Mouse (Mus musculus) gastrocnemius, postnatal 36 days (tissue): ENCODE measurements around the gene Serping1. TPM values are rescaled to one million over a fixed set of nuclear protein-coding genes. Genes with fewer than 3 reads are reported as not detected.
"Not testable (repeated sequence)": the region's sequence is repeated elsewhere in the genome, so short reads cannot be mapped to it uniquely, and the experiment has no call there.

ENCODE experiments used
- DNase-seq, 2 experiments: peaks; one replicate each; pipeline ENCODE4 v3.0.0; 2022
- intact Hi-C: fragments of 180-260 bp; cut with DNase I; formaldehyde crosslinking; loops from one replicate; pipeline ENCODE4 v1.15.1; 2025
- long read RNA-seq, 2 experiments: library from polyadenylated mRNA; stranded (forward); transcript quantifications; one replicate each; pipeline ENCODE4 v2.0.0; 2021
- total RNA-seq, 2 experiments: library from RNA; stranded (reverse); gene quantifications; 2 replicates each; pipeline ENCODE4 v1.2.3; 2021

Gene Serping1
- 10 to 100 TPM; 44.8 to 46.5 TPM for total RNA-seq
- long read RNA-seq, experiment 1, partial matches to known transcripts = 82 of 85 reads
- long read RNA-seq, experiment 1, other reads (novel, unspliced or antisense) = 0 of 85 reads
- long read RNA-seq, experiment 2, partial matches to known transcripts = 64 of 67 reads
- long read RNA-seq, experiment 2, other reads (novel, unspliced or antisense) = 0 of 67 reads

GRCm38 (mm10) chr2:84775241-84775640, at the start of gene Serping1:
Gene Serping1, minus strand, starts transcription at chr2:84775444.
- peak in 1 of 2 experiments; percentile 17 for DNase-seq
- intact Hi-C loops = no loop called here

GRCm38 (mm10) chr2:84823237-84823636, 48.0 kb upstream of the Serping1 start:
- intact Hi-C loops = loop anchor here (10.0 kb wide), 1 partner anchor 222 kb away; the partner anchor contains the start of gene Tnks1bp1

GRCm38 (mm10) chr2:84822552-84822951, 47.3 kb upstream of the Serping1 start, which contains the start of gene Smtnl1:
Gene Smtnl1, minus strand, starts transcription at chr2:84822652.
- no peak for DNase-seq
- intact Hi-C loops = loop anchor here (10.0 kb wide), 1 partner anchor 222 kb away; the partner anchor contains the start of gene Tnks1bp1

More at GRCm38 (mm10) chr2:84823237-84823636, 48.0 kb upstream of the Serping1 start:
- no peak for DNase-seq

GRCm38 (mm10) chr2:84819861-84820260, 44.6 kb upstream of the Serping1 start:
- no peak for DNase-seq
- intact Hi-C loops = loop anchor here (10.0 kb wide), 1 partner anchor 225 kb away; the partner anchor contains the start of gene Tnks1bp1

GRCm38 (mm10) chr2:84812676-84813075, 37.4 kb upstream of the Serping1 start:
- DNase-seq = no peak
- intact Hi-C loops = no loop called here

- intact Hi-C loops = no loop called here
- no peak for DNase-seq
These were observed 36.6 kb upstream of the Serping1 start for GRCm38 (mm10) chr2:84811880-84812279.

GRCm38 (mm10) chr2:84810886-84811577, 35.8 kb upstream of the Serping1 start:
- peak; percentile 84 to 88 for DNase-seq
- intact Hi-C loops = no loop called here

- intact Hi-C loops = no loop called here
- no peak for DNase-seq
These were observed 35.3 kb upstream of the Serping1 start for GRCm38 (mm10) chr2:84810526-84810885.

- DNase-seq = no peak
- intact Hi-C loops = loop anchor here (10.0 kb wide), 1 partner anchor 345 kb away; no protein-coding TSS in a partner anchor
These were observed 34.1 kb upstream of the Serping1 start for GRCm38 (mm10) chr2:84809330-84809729.

GRCm38 (mm10) chr2:84806546-84806945, 31.3 kb upstream of the Serping1 start:
- intact Hi-C loops = loop anchor here (10.0 kb wide), 1 partner anchor 342 kb away; no protein-coding TSS in a partner anchor

GRCm38 (mm10) chr2:84803963-84804362, 28.7 kb upstream of the Serping1 start:
- intact Hi-C loops = loop anchor here (10.0 kb wide), 1 partner anchor 339 kb away; no protein-coding TSS in a partner anchor

More at GRCm38 (mm10) chr2:84806546-84806945, 31.3 kb upstream of the Serping1 start:
- DNase-seq = no peak

GRCm38 (mm10) chr2:84801223-84801622, 26.0 kb upstream of the Serping1 start:
- intact Hi-C loops = loop anchor here (10.0 kb wide), 1 partner anchor 336 kb away; no protein-coding TSS in a partner anchor
- DNase-seq = not testable (repeated sequence)

More at GRCm38 (mm10) chr2:84803963-84804362, 28.7 kb upstream of the Serping1 start:
- no peak for DNase-seq

- intact Hi-C loops = loop anchor here (10.0 kb wide), 1 partner anchor 336 kb away; no protein-coding TSS in a partner anchor
- DNase-seq = no peak
These were observed 25.1 kb upstream of the Serping1 start for GRCm38 (mm10) chr2:84800304-84800703.

- intact Hi-C loops = loop anchor here (2.0 kb wide), 2 partner anchors 60 to 72 kb away; partner anchors contain the start of gene Clp1
- DNase-seq = peak in 1 of 2 experiments; percentile 46
These were observed 23.9 kb upstream of the Serping1 start for GRCm38 (mm10) chr2:84799041-84799561.

- intact Hi-C loops = loop anchor here (2.0 kb wide), 2 partner anchors 60 to 72 kb away; partner anchors contain the start of gene Clp1
- DNase-seq = peak; percentile 50 to 61
These were observed 23.3 kb upstream of the Serping1 start, which contains the start of gene Ube2l6 for GRCm38 (mm10) chr2:84798493-84798921. Gene Ube2l6, plus strand, starts transcription at chr2:84798828.

- intact Hi-C loops = loop anchor here (2.0 kb wide), 2 partner anchors 59 to 71 kb away; partner anchors contain the start of gene Clp1
These were observed 22.7 kb upstream of the Serping1 start for GRCm38 (mm10) chr2:84797833-84798492.

GRCm38 (mm10) chr2:84793871-84794270, 18.6 kb upstream of the Serping1 start:
- intact Hi-C loops = no loop called here
- DNase-seq = no peak

More at GRCm38 (mm10) chr2:84797833-84798492, 22.7 kb upstream of the Serping1 start:
- peak; percentile 67 to 79 for DNase-seq

GRCm38 (mm10) chr2:84793154-84793553, 17.9 kb upstream of the Serping1 start:
- intact Hi-C loops = no loop called here
- no peak for DNase-seq

GRCm38 (mm10) chr2:84792516-84792915, 17.3 kb upstream of the Serping1 start:
- no peak for DNase-seq
- intact Hi-C loops = no loop called here

GRCm38 (mm10) chr2:84790418-84790817, 15.2 kb upstream of the Serping1 start:
- intact Hi-C loops = no loop called here
- no peak for DNase-seq
